Mouse (Mus musculus): ENCODE measurements at regions not wholly inside any gene's neighbourhood (a gene's known extent, or its start where the extent isn't known, plus 50 kb on each side); places are given as distances from the start of the nearest gene placed in this dataset.

GRCm38 (mm10) chr3:143017480-143017879 is 135.7 kb upstream of the Pkn2 start:
- H3K27me3 ChIP-seq (ENCODE audit: control insufficient read depth, insufficient read depth, low read length, poor library complexity, severe bottlenecking) = no peaks in the 10 kb centered on the region
- no peaks in the 10 kb centered on the region for H3K36me3 ChIP-seq (ENCODE audit: control insufficient read depth, insufficient read depth, low read length, poor library complexity, severe bottlenecking)
- no peak overlapping the region for H3K4me3 ChIP-seq (ENCODE audit: low read depth, low read length)
- no peak for TF ChIP-seq CTCF (IDR thresholded peaks at IDR 0.05; ENCODE audit: low read depth, low read length)
- TF ChIP-seq POLR2A (IDR thresholded peaks at IDR 0.05; ENCODE audit: insufficient read depth, low read length) = no peak
- no peak for TF ChIP-seq EP300 (IDR thresholded peaks at IDR 0.05; ENCODE audit: insufficient read depth, low read depth, low read length)
- H3K9me3 ChIP-seq (replicated peaks; ENCODE audit: control insufficient read depth, insufficient read depth, low read length, poor library complexity, severe bottlenecking) = no peaks in the 10 kb centered on the region
- no peak overlapping the region for H3K27ac ChIP-seq (ENCODE audit: insufficient read depth, low read length)
- no peak overlapping the region for H3K9ac ChIP-seq (ENCODE audit: low read depth, poor library complexity, severe bottlenecking)
- H3K4me1 ChIP-seq (ENCODE audit: control insufficient read depth, insufficient read depth, low read length) = no peaks in the 10 kb centered on the region

GRCm38 (mm10) chr3:143016758-143017157 is 135.0 kb upstream of the Pkn2 start:
- Histone ChIP-seq H3K9ac (ENCODE audit: low read depth, poor library complexity, severe bottlenecking) (no peak overlapping the region), H3K9me3 (replicated peaks; ENCODE audit: control insufficient read depth, insufficient read depth, low read length, poor library complexity, severe bottlenecking) (no peaks in the 10 kb centered on the region), H3K27me3 (ENCODE audit: control insufficient read depth, insufficient read depth, low read length, poor library complexity, severe bottlenecking) (no peaks in the 10 kb centered on the region), H3K4me3 (ENCODE audit: low read depth, low read length) (no peak overlapping the region), H3K4me1 (ENCODE audit: control insufficient read depth, insufficient read depth, low read length) (no peaks in the 10 kb centered on the region), H3K27ac (ENCODE audit: insufficient read depth, low read length) (no peak overlapping the region), H3K36me3 (ENCODE audit: control insufficient read depth, insufficient read depth, low read length, poor library complexity, severe bottlenecking) (no peaks in the 10 kb centered on the region)
- TF ChIP-seq EP300 (IDR thresholded peaks at IDR 0.05; ENCODE audit: insufficient read depth, low read depth, low read length) (no peak), CTCF (IDR thresholded peaks at IDR 0.05; ENCODE audit: low read depth, low read length) (no peak), POLR2A (IDR thresholded peaks at IDR 0.05; ENCODE audit: insufficient read depth, low read length) (no peak)

GRCm38 (mm10) chr3:143014421-143014820 is 132.6 kb upstream of the Pkn2 start:
- no peaks in the 10 kb centered on the region for H3K4me1 ChIP-seq (ENCODE audit: control insufficient read depth, insufficient read depth, low read length)
- no peak for TF ChIP-seq EP300 (IDR thresholded peaks at IDR 0.05; ENCODE audit: insufficient read depth, low read depth, low read length)
- TF ChIP-seq POLR2A (IDR thresholded peaks at IDR 0.05; ENCODE audit: insufficient read depth, low read length) = no peak
- no peak for TF ChIP-seq CTCF (IDR thresholded peaks at IDR 0.05; ENCODE audit: low read depth, low read length)
- H3K4me3 ChIP-seq (ENCODE audit: low read depth, low read length) = no peak overlapping the region

GRCm38 (mm10) chr3:143007047-143007446 is 125.2 kb upstream of the Pkn2 start:
- Histone ChIP-seq H3K4me3 (ENCODE audit: low read depth, low read length) (no peak overlapping the region), H3K4me1 (ENCODE audit: control insufficient read depth, insufficient read depth, low read length) (no peaks in the 10 kb centered on the region), H3K9ac (ENCODE audit: low read depth, poor library complexity, severe bottlenecking) (no peak overlapping the region), H3K27ac (ENCODE audit: insufficient read depth, low read length) (no peak overlapping the region), H3K36me3 (ENCODE audit: control insufficient read depth, insufficient read depth, low read length, poor library complexity, severe bottlenecking) (no peaks in the 10 kb centered on the region), H3K27me3 (ENCODE audit: control insufficient read depth, insufficient read depth, low read length, poor library complexity, severe bottlenecking) (no peaks in the 10 kb centered on the region), H3K9me3 (replicated peaks; ENCODE audit: control insufficient read depth, insufficient read depth, low read length, poor library complexity, severe bottlenecking) (no peaks in the 10 kb centered on the region)
- no peak for TF ChIP-seq POLR2A (IDR thresholded peaks at IDR 0.05; ENCODE audit: insufficient read depth, low read length)
- TF ChIP-seq EP300 (IDR thresholded peaks at IDR 0.05; ENCODE audit: insufficient read depth, low read depth, low read length) = no peak
- TF ChIP-seq CTCF (IDR thresholded peaks at IDR 0.05; ENCODE audit: low read depth, low read length) = no peak

More at GRCm38 (mm10) chr3:143014421-143014820, 132.6 kb upstream of the Pkn2 start:
- no peak overlapping the region for H3K27ac ChIP-seq (ENCODE audit: insufficient read depth, low read length)
- H3K27me3 ChIP-seq (ENCODE audit: control insufficient read depth, insufficient read depth, low read length, poor library complexity, severe bottlenecking) = no peaks in the 10 kb centered on the region
- H3K36me3 ChIP-seq (ENCODE audit: control insufficient read depth, insufficient read depth, low read length, poor library complexity, severe bottlenecking) = no peaks in the 10 kb centered on the region
- no peak overlapping the region for H3K9ac ChIP-seq (ENCODE audit: low read depth, poor library complexity, severe bottlenecking)
- no peaks in the 10 kb centered on the region for H3K9me3 ChIP-seq (replicated peaks; ENCODE audit: control insufficient read depth, insufficient read depth, low read length, poor library complexity, severe bottlenecking)

- no peaks in the 10 kb centered on the region for H3K4me1 ChIP-seq (ENCODE audit: control insufficient read depth, insufficient read depth, low read length)
- H3K9me3 ChIP-seq (replicated peaks; ENCODE audit: control insufficient read depth, insufficient read depth, low read length, poor library complexity, severe bottlenecking) = no peaks in the 10 kb centered on the region
- TF ChIP-seq POLR2A (IDR thresholded peaks at IDR 0.05; ENCODE audit: insufficient read depth, low read length) = no peak
- no peak for TF ChIP-seq CTCF (IDR thresholded peaks at IDR 0.05; ENCODE audit: low read depth, low read length)
- no peak for TF ChIP-seq EP300 (IDR thresholded peaks at IDR 0.05; ENCODE audit: insufficient read depth, low read depth, low read length)
- H3K9ac ChIP-seq (ENCODE audit: low read depth, poor library complexity, severe bottlenecking) = no peak overlapping the region
- H3K27me3 ChIP-seq (ENCODE audit: control insufficient read depth, insufficient read depth, low read length, poor library complexity, severe bottlenecking) = no peaks in the 10 kb centered on the region
- H3K36me3 ChIP-seq (ENCODE audit: control insufficient read depth, insufficient read depth, low read length, poor library complexity, severe bottlenecking) = no peaks in the 10 kb centered on the region
- H3K4me3 ChIP-seq (ENCODE audit: low read depth, low read length) = no peak overlapping the region
- H3K27ac ChIP-seq (ENCODE audit: insufficient read depth, low read length) = no peak overlapping the region
Observed at GRCm38 (mm10) chr3:143001952-143002351, 120.1 kb upstream of the Pkn2 start.

GRCm38 (mm10) chr3:142995981-142996743 is 114.4 kb upstream of the Pkn2 start:
- Histone ChIP-seq H3K27ac (ENCODE audit: insufficient read depth, low read length) (no peak overlapping the region), H3K9me3 (replicated peaks; ENCODE audit: control insufficient read depth, insufficient read depth, low read length, poor library complexity, severe bottlenecking) (no peaks in the 10 kb centered on the region), H3K27me3 (ENCODE audit: control insufficient read depth, insufficient read depth, low read length, poor library complexity, severe bottlenecking) (no peaks in the 10 kb centered on the region), H3K9ac (ENCODE audit: low read depth, poor library complexity, severe bottlenecking) (no peak overlapping the region), H3K36me3 (ENCODE audit: control insufficient read depth, insufficient read depth, low read length, poor library complexity, severe bottlenecking) (no peaks in the 10 kb centered on the region), H3K4me3 (ENCODE audit: low read depth, low read length) (no peak overlapping the region), H3K4me1 (ENCODE audit: control insufficient read depth, insufficient read depth, low read length) (no peaks in the 10 kb centered on the region)
- TF ChIP-seq POLR2A (IDR thresholded peaks at IDR 0.05; ENCODE audit: insufficient read depth, low read length) (no peak), EP300 (IDR thresholded peaks at IDR 0.05; ENCODE audit: insufficient read depth, low read depth, low read length) (no peak), CTCF (IDR thresholded peaks at IDR 0.05; ENCODE audit: low read depth, low read length) (no peak)
